Mouse (Mus musculus): Measurements from ENCODE around the gene Fzr1.
A peak's percentile ranks its signal among the peaks of the same experiment; 100 is the strongest.

Gene Fzr1

DNA sequence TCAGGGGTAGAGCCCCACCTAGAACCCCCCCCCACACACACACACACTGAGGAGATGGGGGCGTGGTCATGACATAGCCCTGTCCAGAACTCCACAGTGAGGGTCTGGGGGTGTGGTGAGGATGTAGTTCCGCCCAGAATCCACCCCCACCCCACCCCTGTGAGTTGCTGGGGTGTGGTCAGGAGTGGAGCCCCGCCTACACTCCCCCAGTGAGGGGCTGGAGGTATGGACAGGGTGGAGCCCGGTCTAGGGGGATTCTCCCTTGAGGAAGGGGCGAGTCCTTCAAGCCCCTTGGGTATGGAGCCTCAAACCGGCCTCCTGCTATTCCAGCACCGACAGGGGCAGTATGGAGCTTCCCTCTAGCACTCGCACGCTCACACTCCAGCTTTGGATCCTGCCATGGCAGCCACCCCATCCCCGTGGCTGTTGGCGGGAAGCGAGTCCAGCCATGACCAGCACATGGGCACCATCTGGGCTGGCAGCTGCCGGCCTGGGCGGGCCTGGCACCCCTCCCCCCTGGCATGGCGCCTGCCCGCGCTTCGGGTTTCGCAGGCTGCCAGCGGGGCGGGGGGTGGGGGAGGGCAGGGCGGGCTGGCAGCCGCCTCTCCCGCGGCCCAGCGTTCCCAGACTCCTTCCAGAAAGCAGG, 38.4 kb upstream of the Fzr1 start:
- DNase-seq (ENCODE audit: low read depth, low spot score) = peak; percentile 97

DNA sequence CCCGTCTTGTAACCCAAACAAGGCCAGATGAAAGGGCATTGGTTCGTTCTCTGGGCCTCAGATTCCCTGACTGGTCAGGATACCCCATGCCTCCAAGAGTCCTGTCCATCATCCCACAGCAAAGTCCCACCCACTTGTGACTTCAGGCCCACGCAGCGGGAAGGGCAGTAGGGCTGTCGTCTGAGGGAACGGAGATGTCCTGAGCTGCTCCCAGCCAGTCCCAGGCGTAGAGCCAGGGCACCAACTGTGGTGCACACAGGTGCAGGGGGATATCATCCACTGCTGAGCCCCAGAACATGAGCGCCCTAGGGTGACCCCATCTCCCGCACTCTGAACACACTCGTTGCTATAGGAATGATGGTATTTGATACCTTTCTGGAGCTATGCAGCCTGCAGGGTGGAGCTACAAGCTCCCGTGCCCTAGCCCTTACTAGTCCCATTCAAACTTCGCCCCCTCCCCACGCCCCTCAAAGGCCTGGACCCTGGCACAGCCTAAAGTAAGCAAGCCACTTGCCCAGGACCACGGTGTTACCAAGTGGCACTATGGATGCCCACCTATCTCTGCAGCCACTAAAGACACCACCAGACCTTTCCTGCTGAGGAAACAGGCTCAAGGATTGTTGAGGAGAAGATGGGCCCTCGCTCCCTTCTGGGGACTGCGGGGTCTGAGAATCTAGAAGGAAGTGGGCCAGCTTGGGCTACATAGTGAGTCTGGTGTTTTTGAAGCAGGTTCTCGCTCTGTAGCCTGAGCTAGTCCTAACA, 37.4 kb upstream of the Fzr1 start:
- DNase-seq (ENCODE audit: low read depth, low spot score) = peak; percentile 98

DNA sequence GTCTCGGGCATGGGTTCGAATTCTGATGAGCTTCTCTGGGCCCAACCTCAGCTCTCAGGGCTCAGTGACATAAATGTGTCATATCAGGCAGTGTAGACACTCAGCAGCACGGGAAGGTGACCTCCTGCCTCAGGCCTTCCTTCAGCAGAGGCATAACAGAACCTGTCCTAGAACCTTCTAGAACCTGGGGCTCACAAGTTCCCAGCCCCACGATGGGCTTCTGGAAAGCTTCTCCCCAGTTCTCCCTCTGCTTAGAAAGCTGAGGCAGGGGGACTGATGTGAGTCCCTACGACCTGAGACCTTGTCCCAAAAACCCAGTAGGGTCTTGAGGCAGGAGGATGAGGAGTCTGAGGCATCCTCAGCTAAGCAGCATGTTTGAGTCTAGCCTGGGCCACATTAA, 36.8 kb upstream of the Fzr1 start:
- no peak for DNase-seq (ENCODE audit: low read depth, low spot score)

DNA sequence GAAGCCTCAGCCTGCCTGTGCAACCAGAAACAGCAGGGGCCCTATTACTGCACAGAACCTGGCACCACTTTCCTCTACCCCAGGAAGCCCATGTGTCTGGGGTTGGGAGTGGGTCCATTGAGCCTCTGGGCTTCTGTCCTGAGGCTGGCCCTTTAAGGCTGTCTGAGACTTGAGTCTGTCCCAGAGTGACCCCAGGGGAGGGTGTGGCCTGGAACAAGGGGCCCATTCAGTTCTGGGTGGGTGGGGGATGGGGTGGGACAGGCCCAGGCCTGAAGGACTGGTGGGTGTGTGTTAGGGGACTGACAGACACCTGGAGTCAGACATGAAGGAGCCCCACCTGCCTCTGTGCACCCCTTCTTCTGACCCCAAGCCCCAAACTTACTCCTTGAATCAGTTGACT, 36.4 kb upstream of the Fzr1 start:
- peak; percentile 90 for DNase-seq (ENCODE audit: low read depth, low spot score)

DNA sequence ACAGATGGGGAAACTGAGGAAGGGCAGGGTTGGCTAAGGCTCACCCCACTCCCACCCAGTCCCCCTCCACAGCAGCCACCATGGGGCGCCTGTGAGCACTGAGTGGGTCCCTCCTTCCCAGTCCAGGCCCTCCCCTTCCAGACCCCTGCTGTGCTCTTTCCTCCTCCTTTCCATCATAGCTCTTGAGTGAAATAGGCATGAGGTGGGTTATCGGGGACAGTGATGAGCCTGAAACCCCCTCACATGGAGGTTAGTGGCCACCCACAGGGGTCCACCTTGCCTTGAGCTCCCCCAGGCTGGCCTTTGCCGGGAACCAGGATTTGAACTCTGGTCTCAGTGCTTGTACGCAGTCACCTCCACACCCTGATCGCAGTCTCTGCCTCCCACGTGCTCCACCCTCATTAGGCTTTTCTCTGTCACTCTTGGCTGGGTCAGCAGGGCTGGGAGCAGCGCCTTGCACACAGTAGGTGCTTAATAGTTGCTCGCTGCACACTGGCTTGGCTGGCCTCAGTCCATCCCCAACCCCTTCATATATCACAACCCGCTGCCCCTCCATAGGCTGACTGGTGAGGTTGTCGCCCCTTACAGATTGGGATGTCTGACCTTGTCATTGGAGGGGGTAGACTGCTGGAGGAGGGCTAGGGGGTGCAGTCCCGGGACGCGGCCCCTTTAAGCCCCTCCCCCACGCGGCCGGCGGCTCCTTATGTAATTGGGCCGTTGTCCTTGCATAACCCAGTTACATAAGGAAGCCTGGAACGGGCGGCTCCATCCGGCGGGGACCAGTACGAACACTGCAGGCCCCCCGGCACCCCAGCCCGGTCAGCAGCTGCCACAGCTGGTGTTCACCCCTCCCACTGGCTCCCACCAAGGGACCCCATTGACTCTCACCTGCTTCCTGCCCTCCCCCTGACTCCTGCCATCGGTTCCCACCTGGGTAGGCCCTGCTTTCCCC, 35.3 kb upstream of the Fzr1 start:
- DNase-seq (ENCODE audit: low read depth, low spot score) = peak; percentile 96

DNA sequence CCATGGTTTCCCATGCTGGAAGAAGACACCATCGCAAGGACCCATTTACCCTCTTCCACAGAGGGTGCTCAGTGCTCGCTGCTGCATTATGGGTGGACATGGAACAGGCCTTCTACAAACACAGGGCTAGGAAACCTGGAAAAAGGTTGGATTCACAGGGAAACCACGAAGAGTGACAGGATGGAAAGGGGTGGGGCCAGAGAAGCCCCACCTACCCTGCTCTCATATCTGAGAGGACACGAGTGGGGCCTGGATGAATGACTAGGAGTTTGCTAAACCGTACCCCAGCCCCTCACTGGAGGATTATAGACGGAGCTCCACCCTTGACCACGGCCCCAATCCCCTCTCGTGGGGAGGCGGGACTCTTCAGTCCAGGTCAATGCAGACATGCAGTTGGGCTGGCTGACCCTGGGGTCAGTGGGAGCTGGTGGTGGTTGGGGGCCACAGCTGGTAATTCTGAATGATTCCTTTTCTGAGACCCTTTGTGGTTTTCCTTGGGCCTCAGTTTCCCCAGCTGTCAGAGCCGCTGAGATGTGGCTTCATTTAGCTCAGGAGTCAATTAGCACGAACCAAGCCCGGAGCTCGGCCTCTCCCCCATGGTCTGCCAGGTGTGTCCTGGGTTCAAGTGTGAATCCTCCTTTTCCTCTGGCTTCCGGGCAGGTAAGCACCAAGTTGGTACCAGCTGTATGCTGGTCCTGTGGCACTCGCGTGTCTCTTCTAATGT, 34.4 kb upstream of the Fzr1 start:
- no peak for DNase-seq (ENCODE audit: low read depth, low spot score)

DNA sequence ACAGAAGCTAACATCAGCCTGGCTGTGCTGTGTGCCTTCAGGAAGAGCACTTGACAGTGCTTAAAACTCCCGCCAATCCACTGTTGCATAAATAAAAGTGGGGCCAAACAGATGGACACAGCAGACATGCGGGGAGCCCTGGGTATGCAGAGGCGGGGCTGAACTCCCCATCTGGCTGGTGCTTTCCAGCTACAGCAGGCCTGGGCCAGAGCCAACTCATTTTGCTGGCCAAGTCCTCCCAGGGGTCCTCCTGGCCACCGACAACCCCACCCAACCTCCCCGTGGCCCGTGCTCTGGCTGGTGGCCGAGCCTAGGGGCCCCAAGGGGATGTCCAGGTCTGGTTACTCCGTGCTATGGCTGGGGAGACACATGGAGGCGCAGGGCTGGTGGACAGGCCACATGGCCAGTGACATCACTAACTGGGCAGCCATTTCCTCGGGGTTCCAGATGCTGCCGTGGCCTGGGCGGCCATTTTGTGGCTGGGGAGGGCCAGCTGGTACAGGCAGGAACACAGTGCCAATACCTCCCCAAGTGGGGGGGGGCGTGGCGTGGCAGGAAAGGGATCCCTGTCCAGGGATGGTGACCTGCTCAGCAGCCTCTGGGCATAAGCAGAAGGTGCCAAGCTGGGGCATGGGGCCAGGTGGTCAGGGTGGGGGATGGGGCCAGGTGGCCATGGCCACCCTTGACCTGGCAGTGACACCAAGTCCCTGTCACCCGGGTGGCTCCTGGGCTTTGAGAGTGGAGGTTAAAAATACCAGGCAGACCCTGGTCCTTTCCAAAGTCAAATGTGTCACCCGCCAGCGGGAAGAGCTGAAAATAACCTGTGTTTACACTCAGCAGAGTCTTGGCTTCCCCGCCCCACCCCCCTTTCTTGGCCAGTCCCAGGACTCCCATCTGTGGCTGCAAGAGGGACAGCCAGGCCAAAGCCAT, 33.4 kb upstream of the Fzr1 start:
- peak; percentile 98 for DNase-seq (ENCODE audit: low read depth, low spot score)

DNA sequence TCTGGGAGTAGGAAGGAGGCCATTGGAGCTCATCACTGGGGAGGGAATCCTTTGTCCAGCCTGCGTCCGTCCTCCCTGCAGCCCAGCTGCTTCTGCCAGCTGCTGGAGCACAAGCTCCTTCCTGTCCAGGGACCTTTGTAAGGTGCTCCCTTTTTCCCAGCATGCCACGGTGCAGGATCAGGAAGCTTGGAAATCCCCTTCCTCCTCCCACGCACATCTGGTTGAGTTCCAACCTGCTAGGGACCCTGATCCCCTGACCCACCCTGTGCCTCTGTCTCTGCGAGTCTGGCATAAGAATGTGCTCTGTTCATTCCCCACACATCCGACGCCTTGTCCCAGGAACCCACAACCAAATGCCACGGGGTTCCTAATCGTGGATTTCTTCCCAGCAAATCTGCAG, 32.7 kb upstream of the Fzr1 start:
- DNase-seq (ENCODE audit: low read depth, low spot score) = no peak

DNA sequence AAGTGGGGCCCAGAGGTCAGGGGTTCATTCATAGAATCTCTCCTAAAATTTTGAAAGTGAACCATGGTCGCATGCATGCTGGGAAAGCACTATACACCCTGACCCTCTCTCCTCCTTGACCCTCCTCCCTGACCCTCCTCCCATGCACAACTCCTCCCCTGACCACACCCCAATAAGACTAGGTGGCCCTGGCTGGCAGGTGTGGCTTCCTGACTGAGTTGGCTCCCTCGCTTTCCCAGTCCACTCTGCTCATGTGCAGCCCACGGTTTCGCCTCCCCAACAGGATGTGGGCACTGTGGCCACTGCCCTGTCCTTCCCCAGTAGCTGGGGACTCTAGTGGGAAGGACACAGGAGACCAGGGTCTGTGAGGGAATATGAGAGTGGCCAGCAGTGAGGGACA, 32.0 kb upstream of the Fzr1 start:
- no peak for DNase-seq (ENCODE audit: low read depth, low spot score)

DNA sequence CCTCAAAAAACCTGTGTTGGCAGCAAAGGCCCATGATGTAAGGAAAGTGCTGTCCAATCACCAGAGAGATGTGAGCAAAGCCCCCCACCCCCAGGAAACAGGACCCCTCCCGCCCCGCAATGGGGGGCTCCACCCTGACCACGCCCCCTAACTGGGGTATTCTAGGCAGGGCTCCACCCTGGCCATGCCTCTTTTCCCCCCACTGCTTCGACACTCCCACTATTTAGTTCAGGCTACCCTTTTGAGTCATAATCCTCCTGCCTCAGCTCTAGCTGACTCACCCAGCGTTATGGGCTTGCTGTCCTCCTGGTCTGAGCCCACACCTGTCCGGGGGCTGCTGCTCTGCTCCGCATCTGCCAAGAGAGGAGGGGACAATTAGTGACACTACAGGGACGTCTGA, 31.0 kb upstream of the Fzr1 start:
- DNase-seq (ENCODE audit: low read depth, low spot score) = no peak

DNA sequence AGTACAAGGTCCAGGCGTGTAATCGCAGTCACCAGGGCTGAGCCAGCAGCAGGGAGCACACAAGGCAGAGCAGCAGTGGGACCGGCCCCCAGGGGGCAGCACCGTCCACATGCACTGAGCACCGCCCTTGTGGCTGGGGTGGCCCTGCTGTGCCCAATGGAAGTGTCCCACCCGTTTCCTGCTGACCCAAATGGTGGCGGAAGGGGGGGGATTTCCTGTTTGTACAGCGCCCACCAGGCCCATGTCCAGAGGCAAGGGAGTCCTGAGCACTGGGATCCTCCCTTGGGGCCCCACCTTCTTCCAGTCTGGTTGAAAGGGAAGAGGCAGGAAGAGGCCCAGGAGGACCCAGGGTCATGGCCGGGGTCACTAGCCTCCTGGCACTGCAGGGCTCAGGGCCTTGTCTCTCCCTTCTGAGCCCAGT, 30.6 kb upstream of the Fzr1 start:
- DNase-seq (ENCODE audit: low read depth, low spot score) = peak; percentile 91

DNA sequence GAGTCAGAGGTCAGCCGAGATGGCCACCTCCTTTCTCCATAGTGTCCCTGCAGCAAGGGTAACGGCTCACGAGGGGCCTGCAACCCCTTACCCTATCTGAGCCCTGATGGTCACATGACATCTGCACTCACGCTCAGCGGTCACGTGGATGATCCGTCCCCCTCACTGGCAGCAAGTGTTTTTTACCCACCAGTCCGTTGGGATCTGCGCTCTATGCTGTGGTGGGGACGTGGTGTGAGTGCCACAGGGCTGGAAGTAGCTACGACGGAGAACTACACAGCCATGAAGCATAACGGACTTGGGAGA, 30.1 kb upstream of the Fzr1 start:
- DNase-seq (ENCODE audit: low read depth, low spot score) = no peak

DNA sequence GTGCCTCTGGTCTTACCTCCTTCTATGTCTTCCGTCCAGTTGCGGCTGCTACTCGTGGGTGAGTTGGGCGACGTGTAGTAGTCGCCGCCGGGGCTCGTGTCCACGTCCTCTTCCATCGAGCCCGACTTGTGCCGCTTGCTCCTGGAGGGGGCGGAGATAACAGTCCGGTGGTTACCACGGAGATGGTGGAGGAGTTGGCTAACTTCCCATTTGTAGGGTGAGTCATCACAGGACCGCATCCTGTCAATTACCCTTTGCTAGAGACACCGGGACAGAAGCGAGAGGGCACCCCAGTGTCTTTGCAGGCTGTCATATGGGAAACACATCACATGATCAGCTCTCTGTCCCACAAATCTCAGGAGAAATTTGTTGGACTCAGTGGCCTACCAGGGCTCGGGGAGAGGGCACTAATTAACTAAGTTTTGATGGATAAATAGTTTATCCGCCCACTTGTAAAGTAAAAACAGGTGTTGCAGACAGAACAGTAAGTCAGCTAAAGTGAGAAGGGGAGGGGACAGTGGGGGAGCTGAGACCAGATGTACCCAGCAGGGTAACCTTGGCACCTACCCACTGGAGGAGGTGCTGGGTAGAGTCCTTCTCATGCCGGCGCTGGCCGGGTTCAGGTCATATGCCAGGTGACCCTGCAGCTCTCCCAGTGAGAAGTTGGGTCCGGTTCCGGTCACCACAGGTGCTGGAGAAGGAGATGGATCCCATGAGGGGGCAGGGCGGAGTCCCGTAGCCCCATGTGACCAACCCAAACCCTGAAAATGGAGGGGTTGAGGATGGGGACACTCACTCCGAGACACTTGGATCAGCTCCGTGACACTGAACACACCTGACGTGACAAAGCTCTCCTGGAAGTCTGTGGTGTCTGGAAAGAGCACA, 29.5 kb upstream of the Fzr1 start:
- DNase-seq (ENCODE audit: low read depth, low spot score) = peak; percentile 90

DNA sequence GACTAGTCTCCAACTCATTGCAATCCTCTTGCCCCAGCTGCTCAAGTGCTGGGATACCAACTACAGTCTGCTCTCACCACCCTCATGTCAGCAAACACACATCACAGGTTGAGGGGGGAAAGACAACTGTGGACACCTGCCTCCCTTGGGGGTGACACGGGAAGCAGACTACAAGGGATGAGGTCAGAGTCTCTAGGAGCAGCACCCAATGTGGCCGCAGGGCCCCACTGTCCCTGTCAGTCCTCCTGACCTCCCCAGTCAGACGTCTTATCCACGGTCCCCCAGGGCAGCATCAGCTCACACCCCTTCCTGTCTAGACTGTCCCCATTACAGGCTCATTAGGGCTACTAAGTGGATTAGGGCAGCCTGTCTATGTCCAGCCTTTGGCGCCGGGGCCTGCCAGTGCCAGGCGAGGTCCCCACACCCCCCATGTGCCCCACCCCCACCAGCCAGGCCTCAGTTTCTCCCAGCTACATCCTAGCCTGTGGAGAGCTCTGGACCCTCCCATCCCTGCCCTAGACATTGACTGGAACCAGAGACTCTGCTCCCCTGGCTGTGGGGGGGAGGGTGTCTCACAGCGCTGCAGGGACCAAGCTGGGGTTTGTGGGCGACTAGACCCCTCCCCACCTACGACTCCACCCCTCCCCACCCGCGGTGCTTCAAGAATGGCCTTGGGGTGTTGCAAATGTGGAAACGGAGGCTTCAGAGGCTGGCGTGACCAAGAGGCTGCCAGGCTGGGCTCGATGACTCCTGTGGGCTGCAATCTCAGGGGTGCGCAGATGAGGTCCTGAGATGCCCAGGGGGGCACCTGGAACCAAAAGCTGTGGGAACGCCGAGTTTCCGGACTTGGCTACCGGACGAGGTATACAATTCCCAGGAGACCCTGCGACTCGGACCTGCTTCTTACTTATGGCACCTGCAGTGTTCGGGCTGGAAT, 28.5 kb upstream of the Fzr1 start:
- no peak for DNase-seq (ENCODE audit: low read depth, low spot score)

DNA sequence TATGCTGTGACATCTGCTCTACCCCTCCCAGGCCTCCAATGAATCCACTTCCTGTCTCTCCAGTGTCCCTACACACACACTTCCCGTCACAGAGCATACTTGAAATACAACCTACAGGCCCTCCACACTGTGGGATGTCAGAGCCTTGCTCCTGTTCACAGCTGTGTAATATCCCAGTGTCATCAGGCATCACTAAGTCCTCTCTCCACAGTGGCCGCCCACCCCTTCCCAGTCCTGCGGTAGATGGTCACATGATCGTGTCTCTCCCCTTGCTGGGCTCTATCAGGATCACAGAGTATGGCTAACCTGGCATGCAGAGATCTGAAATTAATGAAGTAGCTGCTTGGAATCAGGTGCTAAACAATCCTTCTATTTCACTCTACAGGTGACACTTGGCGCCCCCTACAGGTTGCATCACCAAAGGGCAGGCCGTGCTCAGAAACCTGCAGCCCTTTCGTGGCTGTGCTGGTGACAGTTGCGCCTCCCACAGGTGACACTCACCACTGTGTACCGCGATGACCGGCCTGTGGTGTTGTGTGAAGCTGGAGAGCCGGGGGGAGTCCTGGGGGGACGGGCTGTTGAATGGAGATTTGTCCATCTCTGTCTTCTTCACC, 27.4 kb upstream of the Fzr1 start:
- no peak for DNase-seq (ENCODE audit: low read depth, low spot score)

DNA sequence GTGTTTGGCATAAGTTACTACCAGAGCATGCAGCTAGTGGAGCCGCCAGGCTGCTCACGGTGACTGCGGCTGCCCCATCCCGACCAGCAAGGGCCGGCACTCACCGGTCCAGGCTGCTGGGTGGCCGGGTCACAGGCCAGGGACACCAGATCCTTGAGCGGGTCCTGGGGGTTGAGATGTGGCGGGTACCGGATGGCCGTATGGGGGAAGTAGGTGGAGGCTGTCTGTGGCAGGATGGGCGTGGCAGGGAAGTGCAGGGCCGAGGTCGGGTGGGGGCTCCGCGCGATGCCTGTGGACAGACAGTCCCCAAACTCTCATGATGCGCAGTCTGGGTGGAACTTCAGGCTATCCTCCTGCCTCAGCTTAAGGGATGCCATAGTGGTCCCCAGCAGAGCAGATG, 26.4 kb upstream of the Fzr1 start:
- DNase-seq (ENCODE audit: low read depth, low spot score) = no peak

DNA sequence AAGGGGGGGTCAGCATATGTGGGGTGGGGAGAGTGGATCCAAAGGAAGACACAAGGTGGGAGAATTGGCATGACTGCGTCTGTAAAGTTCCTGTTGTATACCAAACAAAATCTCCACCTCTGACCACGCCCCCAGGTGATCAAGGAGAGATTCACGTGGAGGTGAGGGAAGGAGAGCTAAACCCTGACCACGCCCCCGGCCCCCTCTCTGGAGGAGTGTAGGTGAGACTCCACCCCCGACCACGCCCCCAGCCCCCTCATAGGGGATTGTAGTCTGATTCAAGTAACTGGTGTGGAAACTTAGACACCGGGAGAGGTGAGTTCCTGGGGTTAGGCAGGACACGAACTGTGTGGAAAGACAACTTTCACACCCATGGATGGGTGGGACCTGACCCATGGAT, 25.8 kb upstream of the Fzr1 start:
- no peak for DNase-seq (ENCODE audit: low read depth, low spot score)

DNA sequence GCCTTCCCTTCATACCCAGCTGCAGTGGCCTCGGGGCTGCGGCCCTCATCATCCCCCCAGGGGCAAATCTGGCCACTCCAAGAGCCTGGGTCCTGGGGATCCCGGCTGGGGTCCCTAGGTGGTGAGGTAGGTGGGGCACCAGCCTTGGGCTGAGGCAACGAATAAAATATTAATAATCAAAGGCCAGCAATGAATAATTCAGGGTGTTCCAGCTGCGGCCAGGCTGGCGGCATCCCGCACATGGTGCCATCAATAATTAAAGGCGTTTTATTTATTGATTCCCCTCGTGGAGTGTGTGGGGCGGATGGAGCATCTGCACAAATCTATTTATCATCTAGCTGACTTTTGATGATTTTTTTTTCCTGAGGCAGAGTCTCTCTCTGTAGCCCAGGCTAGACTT, 25.2 kb upstream of the Fzr1 start:
- DNase-seq (ENCODE audit: low read depth, low spot score) = no peak
